Mouse (Mus musculus) c-Kit-positive CD71-positive TER-119-negative erythroid progenitor cells, embryonic 14.5 days (primary cell): ENCODE data around the gene Enpp5.
A peak's percentile ranks its signal among the peaks of the same experiment; 100 is the strongest.

ENCODE experiments used
- DNase-seq: peaks from one replicate; pipeline ENCODE4 v3.0.0-alpha.2; 2013; ENCODE audit warnings: low read depth

Gene Enpp5

GRCm38 (mm10) chr17:44100486-44100885, 21.9 kb downstream of the Enpp5 start:
- DNase-seq: no peak

DNA sequence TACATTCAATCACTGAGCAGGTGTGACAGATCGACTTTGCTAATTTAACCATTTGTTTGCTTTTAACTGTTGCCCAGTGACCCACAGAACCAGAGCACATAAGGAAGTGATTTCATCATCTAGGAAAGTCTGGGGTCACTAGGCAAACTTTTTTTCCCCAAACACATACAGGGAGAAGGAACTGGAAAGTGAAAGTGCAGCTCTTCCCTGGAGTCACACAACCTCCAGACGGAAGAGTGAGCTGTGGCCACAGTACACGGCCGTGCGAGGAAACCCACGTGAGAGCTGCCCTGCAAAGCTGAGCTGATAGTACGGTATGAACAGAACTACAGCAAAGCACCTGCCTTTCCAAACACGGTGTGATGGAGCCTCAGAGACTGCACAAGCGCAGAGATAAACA, 22.3 kb downstream of the Enpp5 start:
- DNase-seq: no peak

DNA sequence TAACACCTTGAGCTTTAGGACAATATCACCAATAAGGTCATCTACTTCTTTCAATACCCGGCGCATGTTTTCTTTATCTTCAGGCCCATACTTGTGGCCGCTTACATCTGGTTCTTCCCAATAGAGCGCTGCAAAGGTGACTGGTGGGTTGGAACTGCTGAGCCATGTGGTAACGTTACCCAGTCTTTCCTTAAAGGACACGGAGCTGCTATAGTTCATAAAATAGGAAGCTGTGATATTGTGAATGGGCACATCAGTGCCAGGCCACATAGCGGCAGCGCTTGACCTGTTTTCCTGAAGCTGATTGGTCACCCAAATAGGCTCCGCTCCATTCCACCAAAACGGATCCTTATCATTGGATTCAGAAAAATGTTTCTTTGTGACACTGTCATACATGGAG, 23.3 kb downstream of the Enpp5 start:
- DNase-seq: no peak

- DNase-seq: peak; percentile 73
Observed at GRCm38 (mm10) chr17:44105287-44106138, 26.9 kb downstream of the Enpp5 start, which contains the start of gene Enpp4. Enpp4 (minus strand) TSS chr17:44105809.

GRCm38 (mm10) chr17:44108331-44108730, 29.7 kb downstream of the Enpp5 start:
- DNase-seq: no peak

GRCm38 (mm10) chr17:44116584-44116983, 38.0 kb downstream of the Enpp5 start:
- no peak for DNase-seq

GRCm38 (mm10) chr17:44117721-44118120, 39.1 kb downstream of the Enpp5 start:
- DNase-seq: peak; percentile 43

- no peak for DNase-seq
Observed at GRCm38 (mm10) chr17:44118231-44118630, 39.6 kb downstream of the Enpp5 start.

DNA sequence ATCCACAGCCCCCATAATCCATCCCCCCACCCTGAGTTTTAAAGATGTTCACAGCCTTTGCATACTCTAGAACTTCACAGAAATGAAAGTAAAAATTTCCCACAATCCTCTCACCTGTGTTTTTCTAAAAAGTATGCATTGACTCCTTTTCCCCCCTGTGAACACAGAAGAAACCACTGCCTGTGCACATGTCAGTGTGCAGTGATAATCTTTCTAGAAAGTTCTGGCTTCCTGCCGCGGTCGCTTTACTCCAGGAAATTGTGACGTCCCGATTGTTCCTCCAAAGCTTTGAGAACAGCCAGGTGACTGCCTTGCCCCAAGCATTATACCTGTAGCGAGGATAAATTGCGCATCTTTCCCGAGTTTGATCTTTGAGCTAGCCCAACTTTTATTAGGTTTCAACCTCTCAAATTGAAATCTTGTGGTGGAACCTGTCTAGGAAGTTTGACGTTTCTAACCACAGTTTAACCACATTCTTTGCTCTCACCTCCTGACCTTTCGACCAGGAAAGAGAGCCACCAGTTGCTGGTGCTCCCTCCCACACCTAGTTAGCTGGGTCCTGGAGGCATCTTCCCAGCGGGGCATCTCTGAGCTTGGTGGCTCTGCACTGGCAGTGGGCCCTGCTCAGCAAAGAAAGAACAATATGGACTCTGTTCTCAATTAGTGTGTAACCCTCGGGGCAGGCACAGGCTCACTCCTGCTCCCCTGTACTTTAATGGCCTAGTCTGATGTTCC, 42.9 kb downstream of the Enpp5 start:
- DNase-seq: no peak

DNA sequence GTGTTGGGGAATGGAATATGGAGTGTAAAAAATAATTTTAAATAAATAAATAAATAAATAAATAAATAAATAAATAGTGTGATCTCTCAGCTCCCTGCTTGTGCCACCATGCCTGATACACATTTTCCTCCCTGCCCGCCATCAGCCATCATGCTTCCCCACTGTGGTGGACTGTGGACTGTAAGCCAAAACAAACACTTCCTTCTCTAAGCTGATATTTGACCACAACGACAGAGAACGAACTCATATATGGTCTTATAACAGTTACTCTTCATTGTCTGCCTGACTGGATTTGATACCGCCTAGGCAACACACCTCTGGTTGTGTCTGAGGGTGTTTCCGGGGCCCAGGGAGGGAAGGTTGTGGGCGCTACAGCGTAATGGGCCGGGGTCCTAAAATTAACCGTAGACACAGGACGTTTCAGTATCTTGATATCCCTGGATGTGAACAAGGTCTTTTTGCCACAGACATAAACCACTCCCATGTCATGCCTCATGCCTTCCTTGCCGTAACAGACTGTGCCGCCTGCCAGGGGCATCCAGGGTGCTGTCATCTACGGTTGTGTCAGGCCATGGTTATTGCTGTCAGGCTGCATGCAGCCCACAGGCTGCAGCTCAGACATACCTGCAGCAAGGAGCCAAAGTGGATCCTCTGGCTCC, 50.6 kb downstream of the Enpp5 start:
- no peak for DNase-seq

DNA sequence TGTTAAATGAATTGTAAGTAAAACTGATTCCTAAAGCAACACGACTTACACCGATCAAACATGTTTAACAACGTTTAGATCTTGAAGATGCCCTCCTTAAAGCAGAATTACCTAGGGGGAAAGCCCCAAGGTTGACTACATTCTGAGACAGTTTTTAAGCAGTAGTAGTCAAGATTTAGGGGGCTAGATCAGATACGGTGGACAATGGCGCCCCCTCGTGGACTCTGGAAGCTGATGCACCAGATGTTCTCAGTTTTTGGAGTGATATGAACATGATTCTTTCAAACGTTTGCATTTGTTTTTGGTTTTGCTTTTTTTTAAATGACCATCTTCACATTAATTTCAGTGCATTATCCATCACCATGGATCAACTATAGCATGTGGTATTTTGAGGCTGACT, 51.8 kb downstream of the Enpp5 start:
- peak; percentile 60 for DNase-seq

GRCm38 (mm10) chr17:44134106-44134505, 55.5 kb downstream of the Enpp5 start:
- no peak for DNase-seq

DNA sequence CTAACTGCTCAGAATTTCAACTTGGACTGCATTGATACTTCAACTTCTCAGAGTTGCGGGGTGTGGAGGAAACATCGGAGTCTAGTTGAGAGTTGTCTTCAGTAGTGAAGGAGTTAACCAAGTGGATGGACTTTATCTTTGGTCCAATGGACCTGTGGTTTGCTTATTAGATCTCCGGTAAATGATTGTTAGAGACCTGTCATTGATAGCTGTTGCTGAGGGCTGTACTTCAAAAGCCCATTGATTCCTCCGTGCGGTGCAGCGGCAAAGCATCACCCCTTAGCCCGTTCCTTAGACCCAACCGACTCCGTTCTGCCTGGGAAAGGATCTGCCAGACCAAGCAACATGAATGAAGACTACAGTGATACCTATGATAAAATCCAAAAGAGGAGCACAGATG, 55.9 kb downstream of the Enpp5 start:
- no peak for DNase-seq

DNA sequence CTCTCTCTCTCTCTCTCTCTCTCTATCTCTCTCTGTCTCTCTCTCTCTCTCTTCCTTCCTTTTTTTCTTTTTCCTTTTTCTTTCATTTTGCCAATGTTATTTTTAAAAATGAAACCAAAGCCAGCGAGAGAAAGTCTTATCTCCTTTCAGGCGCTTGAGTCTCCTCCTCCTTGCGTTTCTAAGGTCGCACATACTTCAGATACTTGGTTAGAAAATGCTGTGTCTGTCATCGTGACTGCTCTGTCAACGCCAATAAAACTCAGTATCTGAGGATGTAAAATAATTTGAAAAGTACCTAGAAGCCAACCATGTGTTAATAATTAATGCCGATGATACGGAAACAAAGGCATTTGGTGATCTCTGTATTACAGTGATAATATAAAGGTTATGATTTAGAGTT, 57.4 kb downstream of the Enpp5 start:
- no peak for DNase-seq
